Mouse (Mus musculus): ENCODE measurements around the gene F13b.

The F13b gene

DNA sequence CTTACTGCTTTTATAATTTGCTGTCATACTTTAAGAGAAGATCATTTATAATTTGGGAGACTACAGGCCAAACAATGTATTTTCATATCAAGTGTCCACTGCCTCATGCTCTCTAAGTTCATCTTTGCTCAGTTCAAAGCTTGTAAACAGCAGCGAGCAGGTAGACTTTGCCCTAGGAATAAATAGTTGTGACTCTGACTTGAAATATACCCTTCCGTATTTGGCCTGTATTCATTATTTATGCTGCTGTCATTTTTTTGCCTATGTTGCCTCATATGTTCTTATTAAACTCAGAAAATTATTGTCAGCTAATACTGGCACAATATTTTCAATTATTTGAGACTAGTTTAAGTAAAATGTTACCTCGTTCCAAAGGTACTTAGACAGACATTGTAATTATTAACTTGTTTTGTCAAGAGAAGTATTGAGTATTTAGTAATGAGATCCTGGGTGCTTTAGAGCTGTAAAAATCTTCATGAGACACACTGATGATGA, at the start of gene F13b:
F13b (plus strand) TSS at position 445 of the 495 bp plus-strand sequence.
- DNase-seq (ENCODE audit: low spot score in 2 of 2), result no peak

DNA sequence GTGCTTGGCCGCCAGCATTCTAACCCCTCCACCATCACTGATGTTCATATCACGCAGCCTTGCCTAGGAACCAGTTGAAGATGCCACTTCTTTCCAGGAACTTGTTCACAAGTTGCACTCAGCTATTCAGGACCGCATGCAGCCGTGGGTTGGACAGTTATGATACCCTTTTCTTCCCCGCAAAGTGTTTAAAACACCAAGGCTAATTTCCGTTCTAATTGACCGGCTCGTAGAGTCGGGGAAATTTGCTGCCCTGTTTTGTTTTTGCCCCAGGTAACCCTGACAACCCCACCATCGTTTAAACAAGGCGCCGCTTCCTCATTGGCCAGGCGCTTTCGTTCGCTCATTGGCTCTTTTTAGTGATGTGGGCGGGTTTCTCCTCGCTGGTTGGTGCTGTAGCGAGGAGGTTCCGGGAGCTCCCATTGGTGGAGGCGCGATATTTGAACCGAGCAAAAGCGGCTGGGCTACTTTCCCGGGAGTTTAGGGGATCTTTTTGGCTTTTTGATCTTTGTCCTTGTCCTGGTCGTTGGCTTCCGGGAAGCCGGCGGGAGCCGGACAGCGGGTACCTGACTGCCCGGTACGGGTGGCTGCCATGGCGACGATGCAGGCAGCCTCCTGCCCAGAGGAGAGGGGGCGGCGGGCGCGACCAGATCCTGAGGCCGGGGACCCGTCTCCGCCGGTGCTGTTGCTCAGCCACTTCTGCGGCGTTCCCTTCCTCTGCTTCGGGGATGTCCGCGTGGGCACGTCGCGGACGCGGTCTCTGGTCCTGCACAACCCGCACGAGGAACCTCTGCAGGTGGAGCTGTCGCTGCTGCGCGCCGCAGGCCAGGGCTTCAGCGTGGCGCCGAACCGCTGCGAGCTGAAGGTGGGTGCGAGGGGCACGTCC, 46.9 kb upstream of the F13b start, which contains the start of gene Aspm:
Aspm (plus strand) TSS at position 433 of the 886 bp plus-strand sequence.
- DNase-seq (ENCODE audit: low spot score in 2 of 2), result peak; percentile 90 to 92

DNA sequence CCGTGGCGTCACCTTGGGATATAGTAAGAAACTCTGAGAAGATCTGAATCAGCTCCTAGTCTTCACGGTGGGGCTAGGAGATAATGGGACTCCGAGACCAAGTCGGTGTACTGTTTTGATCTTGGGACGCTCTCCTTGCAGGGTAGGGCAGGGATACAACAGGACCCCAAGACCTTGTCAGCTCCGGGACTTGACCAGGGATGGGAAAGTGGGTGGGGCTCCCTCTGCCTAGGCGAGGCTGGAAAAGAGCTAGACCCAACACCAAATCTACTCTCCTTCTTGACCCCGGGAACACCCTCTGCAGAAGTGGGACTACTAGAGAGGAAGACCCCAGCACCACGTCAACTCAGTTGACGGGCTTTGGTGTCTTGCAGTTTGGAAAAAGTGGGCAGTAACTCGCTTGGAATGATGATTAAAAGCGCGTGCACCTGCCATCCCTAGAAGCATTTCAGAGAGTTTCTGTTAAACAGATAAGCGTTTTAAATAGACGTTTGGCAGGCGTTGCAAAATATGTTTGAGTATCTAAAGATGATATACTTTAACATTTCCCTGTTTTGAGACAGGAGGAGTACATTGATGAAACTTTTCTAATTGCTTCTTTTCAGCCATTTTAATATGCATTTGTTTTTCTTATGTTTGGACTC, 46.2 kb upstream of the F13b start:
- DNase-seq (ENCODE audit: low spot score in 2 of 2), result peak in 1 of 2 experiments; percentile 30

DNA sequence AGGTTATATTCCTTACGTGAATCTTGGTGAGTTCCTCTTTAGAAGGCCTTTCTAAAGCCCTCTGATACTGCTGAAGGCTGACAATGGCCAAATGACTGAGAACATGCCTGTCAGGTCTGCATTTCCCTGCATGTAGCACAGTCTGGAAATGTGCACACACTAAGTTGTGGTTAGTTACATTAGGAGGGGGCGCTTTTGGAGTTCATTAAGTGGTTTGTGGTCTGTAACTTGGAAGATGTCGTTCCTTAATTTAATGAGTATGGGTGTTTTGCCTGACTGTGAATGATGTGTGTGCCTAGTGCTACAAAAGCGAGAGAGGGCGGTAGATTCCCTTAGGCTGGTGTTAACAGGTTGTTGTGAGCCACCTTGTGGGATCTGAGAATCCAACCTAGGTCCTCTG, 40.7 kb upstream of the F13b start:
- no peak for DNase-seq (ENCODE audit: low spot score in 2 of 2)

DNA sequence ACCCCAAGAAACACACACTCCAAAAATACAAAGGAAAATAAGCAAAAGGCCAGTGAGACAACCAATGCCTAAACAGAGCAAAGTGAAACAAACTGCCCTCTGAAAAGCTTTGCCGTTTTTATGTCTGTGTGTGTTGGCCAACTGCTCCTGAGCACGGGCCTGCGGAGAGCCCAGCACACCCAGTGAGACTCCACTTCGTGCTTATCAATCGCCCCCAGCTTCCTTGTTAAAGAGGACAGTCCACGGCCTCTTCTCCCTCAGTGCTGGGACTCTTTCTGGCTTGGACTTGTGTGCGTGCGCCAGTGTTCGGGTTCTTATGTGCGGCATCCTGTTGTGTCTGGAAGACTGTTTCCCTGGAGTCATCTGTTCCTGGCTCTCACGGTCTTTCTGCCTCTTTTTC, 35.6 kb upstream of the F13b start:
- no peak for DNase-seq (ENCODE audit: low spot score in 2 of 2)

DNA sequence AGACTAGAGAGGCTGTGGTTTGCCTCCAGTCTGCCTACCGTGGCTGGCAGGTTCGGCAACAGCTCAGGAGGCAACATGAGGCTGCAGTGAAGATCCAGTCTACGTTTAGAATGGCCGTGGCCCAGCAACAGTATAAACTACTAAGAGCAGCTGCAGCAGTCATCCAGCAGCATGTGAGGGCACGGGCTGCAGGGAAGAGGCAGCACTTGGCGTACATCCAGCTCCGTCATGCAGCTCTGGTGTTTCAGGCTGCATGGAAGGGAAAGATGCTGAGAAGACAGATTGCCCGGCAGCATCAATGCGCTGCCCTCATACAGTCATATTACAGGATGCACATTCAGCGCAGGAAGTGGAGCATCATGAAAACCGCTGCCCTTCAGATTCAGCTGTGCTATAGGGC, 22.6 kb upstream of the F13b start:
- no peak for DNase-seq (ENCODE audit: low spot score in 2 of 2)

DNA sequence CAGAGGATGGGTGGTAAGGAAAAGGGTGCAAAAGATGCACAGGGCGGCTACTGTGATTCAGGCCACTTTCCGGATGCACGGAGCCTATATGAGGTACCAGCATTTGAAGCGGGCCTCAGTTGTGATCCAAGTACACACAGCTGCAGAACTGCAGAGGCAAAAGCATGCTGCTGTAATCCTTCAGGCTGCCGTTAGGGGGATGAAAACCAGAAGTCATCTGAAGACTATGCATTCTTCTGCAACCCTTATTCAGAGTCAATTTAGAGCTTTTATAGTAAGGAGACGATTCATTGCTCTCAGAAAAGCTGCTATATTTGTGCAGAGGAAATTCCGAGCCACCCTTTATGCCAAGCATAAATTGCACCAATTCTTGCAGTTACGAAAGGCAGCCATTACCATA, 21.3 kb upstream of the F13b start:
- no peak for DNase-seq (ENCODE audit: low spot score in 2 of 2)

DNA sequence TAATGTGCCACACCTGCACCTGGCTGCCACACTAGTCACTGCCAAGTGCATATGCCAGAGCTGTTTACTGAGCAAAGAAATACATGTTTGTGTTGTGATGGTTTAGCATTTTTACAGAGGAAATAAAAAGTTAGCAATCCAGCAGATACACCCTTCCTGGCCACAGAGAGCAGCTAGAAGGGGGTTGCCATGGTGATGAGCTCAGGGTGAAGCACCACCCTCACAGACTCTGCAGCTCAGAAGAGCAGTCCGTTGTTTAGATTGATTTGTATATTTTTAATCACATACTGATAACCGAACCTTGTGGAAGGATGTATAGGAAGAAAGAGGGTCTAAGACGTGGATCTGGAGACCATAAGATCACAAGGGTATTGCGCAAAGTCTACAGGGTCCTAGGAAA, 20.4 kb upstream of the F13b start:
- no peak for DNase-seq (ENCODE audit: low spot score in 2 of 2)

DNA sequence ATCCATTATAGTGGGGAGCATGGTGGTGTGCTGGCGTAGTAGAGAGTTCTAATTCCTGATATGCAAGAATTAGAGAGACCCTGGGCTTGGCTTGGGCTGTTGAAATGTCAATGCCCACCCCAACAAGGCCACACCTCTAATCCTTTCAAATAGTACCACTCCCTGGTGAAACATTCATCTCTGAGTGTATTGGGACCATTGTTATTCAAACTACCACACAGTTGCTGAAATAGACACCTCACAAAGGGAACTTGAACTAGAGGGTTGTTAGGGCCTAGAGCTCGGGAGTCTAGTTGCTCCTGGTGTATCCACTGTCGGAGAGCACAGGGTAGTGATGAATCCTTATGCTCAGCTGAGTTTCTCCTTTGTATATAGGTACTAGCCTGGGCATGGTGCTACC, 6.9 kb upstream of the F13b start:
- DNase-seq (ENCODE audit: low spot score in 2 of 2), result no peak

DNA sequence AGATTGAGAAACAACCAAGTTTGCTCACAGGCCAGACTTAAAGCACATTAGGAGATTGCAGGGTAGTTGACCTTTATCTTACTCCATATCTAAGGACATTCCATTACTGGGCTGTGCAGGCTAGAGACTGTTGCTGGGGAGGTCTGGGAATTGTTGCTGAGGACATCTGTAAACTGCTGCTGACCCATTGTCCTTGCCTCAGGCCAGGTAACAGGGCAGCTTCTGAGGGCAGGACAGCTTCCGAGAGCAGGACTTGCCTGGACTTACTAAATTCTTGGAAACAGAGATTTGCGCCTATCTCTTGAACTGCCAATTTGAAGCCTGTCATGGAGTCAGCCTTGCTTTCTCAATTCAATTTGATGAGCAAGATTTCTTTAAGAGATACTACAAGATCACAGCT, 6.1 kb upstream of the F13b start:
- DNase-seq (ENCODE audit: low spot score in 2 of 2), result no peak

DNA sequence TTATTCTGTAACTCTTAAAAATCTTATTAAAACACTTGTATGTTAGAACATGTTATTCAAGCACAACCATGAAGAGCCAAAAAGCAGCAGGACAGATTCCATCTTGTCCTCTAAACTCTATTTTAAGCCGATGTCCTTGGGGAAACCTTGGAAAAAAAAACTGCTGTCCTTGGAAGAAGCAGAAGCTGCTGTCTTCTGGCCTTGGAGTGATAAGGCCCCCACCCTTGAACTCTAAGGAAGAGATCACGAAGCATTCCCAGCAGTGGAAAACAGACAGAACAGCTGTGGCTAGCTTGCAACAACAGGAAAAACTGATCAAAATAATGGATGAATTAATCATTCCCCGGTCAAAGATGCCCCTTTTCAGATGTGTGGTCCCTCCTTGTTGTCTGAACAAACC, 5.3 kb upstream of the F13b start:
- no peak for DNase-seq (ENCODE audit: low spot score in 2 of 2)

DNA sequence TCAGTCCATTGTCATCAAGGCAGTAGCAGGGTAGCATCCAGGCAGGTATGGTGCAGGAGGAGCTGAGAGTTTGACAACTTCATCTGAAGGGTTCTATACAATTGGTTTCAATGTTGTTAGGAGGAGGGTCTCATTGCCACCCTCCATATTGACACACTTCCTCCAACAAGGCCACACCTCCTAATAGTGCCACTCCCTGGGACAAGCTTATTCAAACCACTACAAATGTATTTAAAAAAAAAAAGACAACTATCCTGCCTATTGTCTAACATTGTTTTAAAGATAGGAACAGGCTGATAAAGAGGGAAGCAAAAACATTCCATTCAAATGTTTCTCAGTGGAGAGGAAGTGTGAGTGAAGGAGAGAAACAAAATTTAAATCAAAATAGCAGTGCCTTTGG, 1.8 kb upstream of the F13b start:
- no peak for DNase-seq (ENCODE audit: low spot score in 2 of 2)

DNA sequence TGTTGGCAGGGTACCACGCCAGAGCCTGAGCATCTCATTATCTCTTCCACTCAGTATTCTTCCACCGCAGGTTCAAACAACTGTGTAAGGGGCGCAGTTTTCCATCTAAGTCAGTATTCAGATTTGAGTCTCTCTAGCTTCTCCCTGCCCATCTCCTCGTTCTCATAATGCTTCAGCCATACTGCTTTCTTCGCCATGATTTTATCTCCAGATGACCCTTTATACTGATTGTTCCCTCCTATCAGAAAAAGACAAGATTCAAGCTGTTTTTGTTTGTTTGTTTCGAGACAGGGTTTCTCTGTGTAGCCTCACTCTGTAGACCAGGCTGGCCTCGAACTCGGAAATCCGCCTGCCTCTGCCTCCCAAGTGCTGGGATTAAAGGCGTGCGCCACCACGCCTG, 13.1 kb downstream of the F13b start:
- DNase-seq (ENCODE audit: low spot score in 2 of 2), result no peak

DNA sequence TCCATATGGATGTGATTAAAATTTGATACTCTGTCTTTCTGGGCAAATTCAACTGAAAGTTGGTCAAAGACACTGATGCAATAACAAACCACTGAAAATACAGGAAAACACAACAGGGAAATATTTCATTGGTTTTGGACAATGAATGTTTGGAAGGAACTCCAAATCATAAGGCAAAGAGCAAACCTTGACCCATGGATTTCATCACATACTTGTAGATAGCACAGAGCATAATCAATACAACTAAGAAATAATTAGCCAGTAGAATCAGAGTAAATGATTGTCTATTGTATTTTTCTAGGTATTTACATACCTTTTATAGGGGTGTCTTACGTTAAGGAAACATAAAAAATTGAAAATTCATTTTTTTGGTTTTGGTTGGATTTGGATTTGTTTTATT, 47.0 kb downstream of the F13b start:
- DNase-seq (ENCODE audit: low spot score in 2 of 2), result no peak

DNA sequence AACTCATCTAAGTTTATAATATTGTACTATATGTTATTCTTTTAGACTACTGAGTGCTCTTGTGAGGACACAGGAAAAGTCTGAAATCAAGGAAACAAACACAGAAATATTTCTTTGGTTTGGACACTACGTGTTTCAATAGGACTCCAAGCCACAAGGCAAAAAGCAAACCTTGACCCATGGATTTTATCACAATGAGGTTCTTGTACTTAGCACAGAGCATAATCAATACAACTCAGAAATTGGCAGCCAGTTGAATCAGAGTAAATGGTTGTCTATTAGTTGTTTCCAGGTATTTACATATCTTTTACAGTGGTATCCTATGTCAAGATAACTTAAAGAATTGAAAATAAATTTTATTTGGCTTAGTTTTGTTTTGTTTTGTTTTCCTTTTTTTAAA, 49.8 kb downstream of the F13b start:
- DNase-seq (ENCODE audit: low spot score in 2 of 2), result no peak

DNA sequence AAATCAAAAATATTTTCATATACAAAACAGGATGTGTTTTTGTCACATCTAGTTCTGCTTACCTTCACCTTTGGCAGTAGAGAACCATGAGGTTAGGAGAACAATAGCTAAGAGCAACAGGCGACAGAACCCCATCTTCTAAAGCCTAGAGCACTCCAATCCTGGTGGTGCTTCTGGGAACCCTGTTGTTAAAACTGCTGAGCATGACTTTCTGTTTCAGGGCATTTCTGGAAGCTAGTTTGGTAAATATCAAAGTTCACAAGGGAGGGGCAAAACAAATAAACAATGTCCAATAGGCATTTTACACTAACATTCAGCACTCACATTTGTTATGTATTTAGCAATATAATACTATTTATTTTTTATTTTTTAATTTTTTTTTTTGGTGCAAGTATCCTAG, 58.5 kb downstream of the F13b start, which contains the start of gene Cfhr1:
Cfhr1 (minus strand) TSS at position 249 of the 400 bp plus-strand sequence.
- DNase-seq (ENCODE audit: low spot score in 2 of 2), result no peak

Data from spleen, postnatal 36 days (tissue).